Mouse (Mus musculus): ENCODE results near the gene Vmn1r222.
"Not testable (repeated sequence)": the region's sequence is repeated elsewhere in the genome, so short reads cannot be mapped to it uniquely, and the experiment has no call there.

Vmn1r222 gene

GRCm38 (mm10) chr13:23235847-23236246, at the start of gene Vmn1r222:
Gene Vmn1r222, minus strand, starts transcription at chr13:23235947.
- not testable (repeated sequence) for DNase-seq (ENCODE audit: low spot score)

- no peak for DNase-seq (ENCODE audit: low spot score)
Observed at GRCm38 (mm10) chr13:23285191-23285920, 49.6 kb upstream of the Vmn1r222 start.

- no peak for DNase-seq (ENCODE audit: low spot score)
Observed at GRCm38 (mm10) chr13:23279992-23280391, 44.2 kb upstream of the Vmn1r222 start.

GRCm38 (mm10) chr13:23279576-23279975, 43.8 kb upstream of the Vmn1r222 start:
- DNase-seq (ENCODE audit: low spot score) = no peak

- DNase-seq (ENCODE audit: low spot score) = no peak
Observed at GRCm38 (mm10) chr13:23270321-23271101, 34.8 kb upstream of the Vmn1r222 start.

GRCm38 (mm10) chr13:23269681-23270080, 33.9 kb upstream of the Vmn1r222 start:
- DNase-seq (ENCODE audit: low spot score) = no peak

- DNase-seq (ENCODE audit: low spot score) = not testable (repeated sequence)
Observed at GRCm38 (mm10) chr13:23269127-23269526, 33.4 kb upstream of the Vmn1r222 start.

GRCm38 (mm10) chr13:23268606-23269005, 32.9 kb upstream of the Vmn1r222 start:
- not testable (repeated sequence) for DNase-seq (ENCODE audit: low spot score)

GRCm38 (mm10) chr13:23258546-23259048, 22.9 kb upstream of the Vmn1r222 start:
- no peak for DNase-seq (ENCODE audit: low spot score)

GRCm38 (mm10) chr13:23246834-23247233, 11.1 kb upstream of the Vmn1r222 start, which contains the start of gene Vmn1r223:
Gene Vmn1r223, plus strand, starts transcription at chr13:23247134.
- DNase-seq (ENCODE audit: low spot score) = not testable (repeated sequence)

GRCm38 (mm10) chr13:23213827-23214226, 21.9 kb downstream of the Vmn1r222 start, which contains the start of gene Vmn1r221:
Gene Vmn1r221, plus strand, starts transcription at chr13:23214127.
- DNase-seq (ENCODE audit: low spot score) = not testable (repeated sequence)

GRCm38 (mm10) chr13:23203885-23204284, 31.9 kb downstream of the Vmn1r222 start:
- not testable (repeated sequence) for DNase-seq (ENCODE audit: low spot score)

- DNase-seq (ENCODE audit: low spot score) = no peak
Observed at GRCm38 (mm10) chr13:23187875-23188274, 47.9 kb downstream of the Vmn1r222 start, which contains the start of gene Vmn1r220. Gene Vmn1r220, minus strand, starts transcription at chr13:23187975.
